Mouse (Mus musculus) testis, adult 2 months (tissue): Measurements from ENCODE around the gene Irs1.

Experiments
- CTCF ChIP-seq: fragments of 200-500 bp; IDR thresholded peaks from 2 replicates; pipeline ENCODE4 v1.5.1; 2012; ENCODE audit warnings: low read depth, mild to moderate bottlenecking, inconsistent platforms, low read length, moderate library complexity; ENCODE audit not compliant: control insufficient read depth, insufficient read depth, insufficient replicate concordance
- POLR2A ChIP-seq: fragments of 200-500 bp; IDR thresholded peaks from 2 replicates; pipeline ENCODE4 v1.6.1; 2012; ENCODE audit warnings: low read depth, mild to moderate bottlenecking, inconsistent platforms, low read length, moderate library complexity; ENCODE audit not compliant: control insufficient read depth

DNA sequence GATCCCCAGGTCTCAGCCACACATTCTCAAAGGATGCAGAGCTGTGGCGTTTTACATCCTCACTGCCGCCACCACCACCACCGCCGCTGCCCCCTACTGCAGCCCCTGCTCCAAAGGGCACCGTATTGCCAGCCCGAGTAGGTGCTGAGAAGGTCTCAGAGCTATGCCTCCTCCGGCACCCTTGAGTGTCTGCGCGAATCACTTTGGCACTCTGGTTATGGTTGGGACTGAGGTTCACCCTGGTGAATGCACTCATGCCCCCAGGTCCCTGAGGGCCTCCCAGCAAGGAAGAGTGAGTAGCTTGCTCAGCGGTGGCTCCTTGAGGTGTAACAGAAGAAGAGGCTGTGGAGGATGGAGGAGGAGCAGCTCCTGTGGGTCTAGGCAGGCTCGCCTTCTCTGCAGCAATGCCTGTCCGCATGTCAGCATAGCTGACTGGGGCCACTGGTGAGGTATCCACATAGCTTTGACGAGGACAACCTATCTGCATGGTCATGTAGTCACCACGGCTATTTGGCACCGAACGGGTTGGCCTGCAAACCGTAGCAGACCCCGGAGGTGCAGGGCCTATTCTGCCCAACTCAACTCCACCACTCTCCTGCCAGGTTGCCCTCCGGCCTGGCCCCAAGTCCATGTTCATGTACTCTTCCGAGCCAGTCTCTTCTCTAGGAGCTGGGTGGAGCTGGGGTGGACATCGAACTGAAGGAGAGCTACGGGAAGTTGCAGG, 4.0 kb downstream of the Irs1 start:
- no peak for TF ChIP-seq POLR2A
- TF ChIP-seq CTCF: no peak
